Mouse (Mus musculus) E14TG2a.4 (cell line): ENCODE measurements at regions not wholly inside any gene's neighbourhood (a gene's known extent, or its start where the extent isn't known, plus 50 kb on each side); places are given as distances from the start of the nearest gene placed in this dataset.

ENCODE experiments used
- CTCF ChIP-seq: conservative IDR thresholded peaks from 2 replicates; pipeline ENCODE4 v1.5.1; 2014; ENCODE audit warnings: low read length
- POU5F1 ChIP-seq: IDR thresholded peaks from 2 replicates; pipeline ENCODE4 v1.6.1; 2014; ENCODE audit warnings: low read length, borderline replicate concordance

GRCm38 (mm10) chr7:37020078-37020477, 322.2 kb downstream of the Tshz3 start:
- no peak for TF ChIP-seq CTCF
- TF ChIP-seq POU5F1, result no peak
